Mouse (Mus musculus): ENCODE results near the gene Nhej1. TPM values are rescaled to one million over a fixed set of nuclear protein-coding genes. Genes with fewer than 3 reads are reported as not detected.

Gene Nhej1
- total RNA-seq (2012; rRNA removed) (1.7 and 2.1 TPM in 2 replicates), polyA plus RNA-seq (2012; ENCODE audit: insufficient read depth in 1 of 2, insufficient read length in 2 of 2, low read depth in 1 of 2, low replicate concordance in 2 of 2, missing spikeins in 1 of 2) (1 to 10 TPM in 1 of 2 experiments, not detected in 1; 5.2 TPM)

- Histone ChIP-seq H3K79me2 (ENCODE audit: control insufficient read depth, insufficient read depth, low read length, poor library complexity) (no peaks in the 10 kb centered on the region; the same call in 1 of the 2 replicates), H3K4me3 (ENCODE audit: control insufficient read depth in 1 of 2, insufficient read depth in 1 of 2, low read depth in 2 of 2, low read length in 2 of 2) (peak within 1 kb of the TSS; percentile 68 to 80), H3K9ac (ENCODE audit: control insufficient read depth, low read depth, low read length, poor library complexity, severe bottlenecking) (peak within 1 kb of the TSS; percentile 80), H3K27me3 (ENCODE audit: control insufficient read depth in 1 of 2, insufficient read depth in 2 of 2, low read length in 2 of 2) (no peaks in the 10 kb centered on the region), H3K4me1 (ENCODE audit: control insufficient read depth in 1 of 2, insufficient read depth in 2 of 2, low read length in 2 of 2) (peaks cover 3 to 10% of the 10 kb centered on the region in 2 experiments; a peak in 3 of 4 replicates), H3K27ac (ENCODE audit: control insufficient read depth, low read depth, low read length) (peak within 1 kb of the TSS; percentile 96), H3K36me3 (ENCODE audit: control insufficient read depth in 1 of 2, insufficient read depth in 2 of 2, low read length in 2 of 2) (peaks cover 0 to 5% of the 10 kb centered on the region in 2 experiments; a peak in 2 of 4 replicates), H3K9me3 (replicated peaks; ENCODE audit: insufficient read depth, low read length) (no peaks in the 10 kb centered on the region)
- peak; percentile 98 for DNase-seq (ENCODE audit: low read depth, low spot score)
- TF ChIP-seq BHLHE40 (IDR thresholded peaks at IDR 0.05; ENCODE audit: borderline replicate concordance, low read depth, low read length) (0 out of 2 replicates have a peak, but pooled peaks have one; percentile 26), MAFK (IDR thresholded peaks at IDR 0.05; ENCODE audit: borderline replicate concordance, low read depth, low read length) (no peak), RAD21 (IDR thresholded peaks at IDR 0.05; ENCODE audit: low read depth, low read length) (peak; percentile 93), TAL1 (IDR thresholded peaks at IDR 0.05; ENCODE audit: low read length) (no peak), CTCF (IDR thresholded peaks at IDR 0.05 in 2 of 3, conservative IDR thresholded peaks at IDR 0.05 in 1 of 3; ENCODE audit: control insufficient read depth in 1 of 3, insufficient read depth in 1 of 3, low read depth in 2 of 3, low read length in 3 of 3, poor library complexity in 1 of 3, severe bottlenecking in 1 of 3) (peak; percentile 69 to 93 (median 84)), TBP (IDR thresholded peaks at IDR 0.05; ENCODE audit: low read depth, low read length) (peak; percentile 84; the same call in 1 of the 2 replicates), JUND (IDR thresholded peaks at IDR 0.05; ENCODE audit: low read depth, low read length) (no peak), CHD1 (IDR thresholded peaks at IDR 0.05; ENCODE audit: low read depth, low read length) (no peak), USF1 (IDR thresholded peaks at IDR 0.05; ENCODE audit: low read depth, low read length) (peak; percentile 56; the same call in 1 of the 2 replicates), GATA1 (IDR thresholded peaks at IDR 0.05; ENCODE audit: low read depth, low read length) (no peak), ZKSCAN1 (IDR thresholded peaks at IDR 0.05; ENCODE audit: low read depth, low read length) (no peak), UBTF (IDR thresholded peaks at IDR 0.05; ENCODE audit: borderline replicate concordance, insufficient read depth, low read depth, low read length) (no peak), RCOR1 (IDR thresholded peaks at IDR 0.05; ENCODE audit: low read depth, low read length) (no peak; the same call in 1 of the 2 replicates), E2F4 (IDR thresholded peaks at IDR 0.05; ENCODE audit: borderline replicate concordance, low read depth, low read length) (0 out of 2 replicates have a peak, but pooled peaks have one; percentile 58), ETS1 (IDR thresholded peaks at IDR 0.05; ENCODE audit: low read depth, low read length) (peak; percentile 59; the same call in 1 of the 2 replicates), MYC (IDR thresholded peaks at IDR 0.05; ENCODE audit: low read depth, low read length) (0 out of 2 replicates have a peak, but pooled peaks have one; percentile 61), ZMIZ1 (IDR thresholded peaks at IDR 0.05; ENCODE audit: low read depth, low read length) (peak; percentile 42; the same call in 1 of the 2 replicates), KAT2A (conservative IDR thresholded peaks at IDR 0.05; ENCODE audit: low read depth, low read length) (no peak; the same call in 1 of the 2 replicates), ZC3H11A (IDR thresholded peaks at IDR 0.05; ENCODE audit: low read depth, low read length) (peak; percentile 91), MAZ (IDR thresholded peaks at IDR 0.05; ENCODE audit: low read depth, low read length) (peak; percentile 72; the same call in 1 of the 2 replicates), MAX (IDR thresholded peaks at IDR 0.05; ENCODE audit: low read length) (peak; percentile 57), POLR2AphosphoS2 (IDR thresholded peaks at IDR 0.05; ENCODE audit: low read length) (peak; percentile 53; the same call in 1 of the 2 replicates), USF2 (IDR thresholded peaks at IDR 0.05; ENCODE audit: borderline replicate concordance in 1 of 2, insufficient read depth in 1 of 2, low read depth in 1 of 2, low read length in 2 of 2) (no peak), MEF2A (IDR thresholded peaks at IDR 0.05; ENCODE audit: extremely low read depth, insufficient replicate concordance, low read depth, low read length, poor library complexity, severe bottlenecking) (no peak), SMC3 (IDR thresholded peaks at IDR 0.05; ENCODE audit: low read depth, low read length) (peak; percentile 90), ELF1 (IDR thresholded peaks at IDR 0.05; ENCODE audit: low read depth, low read length) (no peak; the same call in none of the 2 replicates), NRF1 (IDR thresholded peaks at IDR 0.05; ENCODE audit: insufficient read depth, low read depth, low read length, poor library complexity, severe bottlenecking) (peak; percentile 89), NELFE (IDR thresholded peaks at IDR 0.05; ENCODE audit: low read depth, low read length) (peak; percentile 75), TCF12 (IDR thresholded peaks at IDR 0.05; ENCODE audit: low read depth, low read length) (peak; percentile 51; the same call in 1 of the 2 replicates), CHD2 (IDR thresholded peaks at IDR 0.05; ENCODE audit: low read length) (no peak), POLR2A (IDR thresholded peaks at IDR 0.05; ENCODE audit: control insufficient read depth in 1 of 2, insufficient read depth in 1 of 2, low read depth in 1 of 2, low read length in 2 of 2, poor library complexity in 1 of 2) (peak; percentile 44 to 82; a peak in 1 of 4 replicates), SIN3A (IDR thresholded peaks at IDR 0.05; ENCODE audit: low read length) (peak; percentile 77), MYB (IDR thresholded peaks at IDR 0.05; ENCODE audit: low read depth, low read length) (0 out of 2 replicates have a peak, but pooled peaks have one; percentile 18)
These were observed at the start of gene Nhej1 for GRCm38 (mm10) chr1:75124346-75125321. Nhej1 (minus strand) TSS chr1:75125200.
